Mouse (Mus musculus) hindbrain, embryonic 14.5 days (tissue): ENCODE data around the gene Pth1r. TPM values are rescaled to one million over a fixed set of nuclear protein-coding genes. Genes with fewer than 3 reads are reported as not detected.
A peak's percentile ranks its signal among the peaks of the same experiment; 100 is the strongest.

ENCODE experiments used
- ATAC-seq: fragments of 200-750 bp; cut with Nextera tagmentation; 2 replicates; pipeline ENCODE4 v1.8.0; 2017; ENCODE audit warnings: moderate number of reproducible peaks, mild to moderate bottlenecking, moderate TSS enrichment, moderate library complexity; ENCODE audit not compliant: low FRiP score
- DNase-seq: peaks from one replicate; pipeline ENCODE4 v3.0.0-alpha.2; 2015; ENCODE audit warnings: low spot score
- H3K27ac ChIP-seq: fragments of 300-500 bp; sonication (generic); 2 replicates; pipeline ENCODE4 v1.5.1; 2014; ENCODE audit warnings: mild to moderate bottlenecking, moderate library complexity
- H3K27me3 ChIP-seq: fragments of 300-500 bp; sonication (generic); 2 replicates; pipeline ENCODE4 v1.6.1; 2014; ENCODE audit warnings: mild to moderate bottlenecking, low read length, mixed read lengths; ENCODE audit not compliant: control insufficient read depth, insufficient read depth
- H3K36me3 ChIP-seq: fragments of 300-500 bp; sonication (generic); replicated peaks from 2 replicates; pipeline ENCODE4 v1.6.1; 2014; ENCODE audit not compliant: control insufficient read depth, insufficient read depth
- H3K4me1 ChIP-seq: fragments of 300-500 bp; sonication (generic); replicated peaks from 2 replicates; pipeline ENCODE4 v1.6.1; 2014; ENCODE audit warnings: antibody characterized with exemption, low read length, mixed read lengths; ENCODE audit not compliant: control insufficient read depth, insufficient read depth
- H3K4me2 ChIP-seq: fragments of 300-500 bp; sonication (generic); replicated peaks from 2 replicates; pipeline ENCODE4 v1.6.1; 2014; ENCODE audit warnings: mild to moderate bottlenecking, moderate library complexity
- H3K4me3 ChIP-seq: fragments of 300-500 bp; sonication (generic); replicated peaks from 2 replicates; pipeline ENCODE4 v1.5.1; 2014; ENCODE audit warnings: mild to moderate bottlenecking, low read length
- H3K9ac ChIP-seq: fragments of 300-500 bp; sonication (generic); 2 replicates; pipeline ENCODE4 v1.6.1; 2014
- H3K9me3 ChIP-seq: fragments of 300-500 bp; sonication (generic); 2 replicates; pipeline ENCODE4 v1.6.1; 2016; ENCODE audit warnings: low read length; ENCODE audit not compliant: control insufficient read depth
- WGBS: fragments of 180-500 bp; shearing (Covaris S2); extraction: QIAGEN DNeasy Blood & Tissue Kit; methylation state at CpG from one replicate; pipeline ENCODE4 v1.1.7; 2014; 5-methylcytosine and 5-hydroxymethylcytosine counted together
- polyA plus RNA-seq: library from polyadenylated mRNA; unstranded; fragments of >200 nt; fragmentation: Nextera tagmentation; extraction: Ambion mirVana; gene quantifications from 2 replicates; pipeline ENCODE4 v1.2.1, GENCODE M21; 2014

Pth1r gene
- polyA plus RNA-seq, 1 experiment from 2014 or later: 12.8 TPM

GRCm38 (mm10) chr9:110729841-110730240 lies 17.1 kb downstream of the Pth1r start:
- H3K9ac ChIP-seq: no peak overlapping the region
- 17% methylated on average over 8 of the region's 8 CpGs for WGBS
- H3K4me3 ChIP-seq: no peak overlapping the region
- no peak overlapping the region for H3K4me2 ChIP-seq
- H3K4me1 ChIP-seq: peaks cover 30% of the 10 kb centered on the region
- peaks cover 18% of the 10 kb centered on the region for H3K27me3 ChIP-seq
- no peak overlapping the region for H3K27ac ChIP-seq
- no peaks in the 10 kb centered on the region for H3K9me3 ChIP-seq
- no peak for ATAC-seq
- peak; percentile 53 for DNase-seq
- H3K36me3 ChIP-seq: no peaks in the 10 kb centered on the region

- peak overlapping the region; percentile 24 for H3K4me3 ChIP-seq
- WGBS: 16% methylated on average over 33 of the region's 33 CpGs
- H3K4me2 ChIP-seq: peak overlapping the region; percentile 60
- no peaks in the 10 kb centered on the region for H3K36me3 ChIP-seq
- peak overlapping the region; percentile 47 for H3K9ac ChIP-seq
- H3K4me1 ChIP-seq: peaks cover 19% of the 10 kb centered on the region; the same call in 1 of the 2 replicates
- peaks cover 18% of the 10 kb centered on the region for H3K27me3 ChIP-seq
- DNase-seq (no peak), ATAC-seq (no peak)
- H3K9me3 ChIP-seq: no peaks in the 10 kb centered on the region
- H3K27ac ChIP-seq: no peak overlapping the region
Measured at GRCm38 (mm10) chr9:110726867-110727266, 20.1 kb downstream of the Pth1r start.

GRCm38 (mm10) chr9:110725721-110726135 lies 21.2 kb downstream of the Pth1r start:
- Histone ChIP-seq H3K36me3 (no peaks in the 10 kb centered on the region), H3K4me2 (no peak overlapping the region), H3K9ac (no peak overlapping the region; the same call in 1 of the 2 replicates), H3K27ac (no peak overlapping the region), H3K4me1 (peaks cover 19% of the 10 kb centered on the region; the same call in 1 of the 2 replicates), H3K27me3 (peaks cover 18% of the 10 kb centered on the region), H3K9me3 (no peaks in the 10 kb centered on the region), H3K4me3 (no peak overlapping the region)
- peak; percentile 10; the same call in 1 of the 2 replicates for ATAC-seq
- WGBS: 17% methylated on average over 9 of the region's 9 CpGs
- peak; percentile 58 for DNase-seq

GRCm38 (mm10) chr9:110722060-110722459 lies 24.9 kb downstream of the Pth1r start:
- Histone ChIP-seq H3K4me2 (no peak overlapping the region), H3K4me3 (no peak overlapping the region), H3K27me3 (no peaks in the 10 kb centered on the region; the same call in 1 of the 2 replicates), H3K4me1 (peaks cover 14% of the 10 kb centered on the region; the same call in 1 of the 2 replicates), H3K27ac (no peak overlapping the region), H3K36me3 (no peaks in the 10 kb centered on the region), H3K9me3 (no peaks in the 10 kb centered on the region), H3K9ac (no peak overlapping the region)
- DNase-seq (no peak), ATAC-seq (no peak)
- WGBS: 72% methylated on average over 10 of the region's 10 CpGs

- Histone ChIP-seq H3K4me2 (no peak overlapping the region), H3K27me3 (no peaks in the 10 kb centered on the region), H3K9ac (no peak overlapping the region), H3K27ac (no peak overlapping the region), H3K9me3 (no peaks in the 10 kb centered on the region), H3K36me3 (peaks cover 8% of the 10 kb centered on the region; the same call in 1 of the 2 replicates), H3K4me3 (no peak overlapping the region), H3K4me1 (no peaks in the 10 kb centered on the region)
- WGBS: 79% methylated on average over 5 of the region's 5 CpGs
- DNase-seq (no peak), ATAC-seq (no peak)
Measured at GRCm38 (mm10) chr9:110719977-110720376, 27.0 kb downstream of the Pth1r start.

- Histone ChIP-seq H3K4me3 (no peak overlapping the region), H3K27ac (no peak overlapping the region), H3K36me3 (peaks cover 17% of the 10 kb centered on the region; the same call in 1 of the 2 replicates), H3K9me3 (no peaks in the 10 kb centered on the region), H3K27me3 (no peaks in the 10 kb centered on the region), H3K4me2 (no peak overlapping the region), H3K4me1 (no peaks in the 10 kb centered on the region), H3K9ac (no peak overlapping the region)
- no peak for ATAC-seq
- WGBS: 85% methylated on average over 3 of the region's 3 CpGs
- DNase-seq: no peak
Measured at GRCm38 (mm10) chr9:110718810-110719209, 28.1 kb downstream of the Pth1r start.

- Histone ChIP-seq H3K9ac (no peak overlapping the region), H3K36me3 (peaks cover 22% of the 10 kb centered on the region), H3K4me3 (no peak overlapping the region), H3K27ac (no peak overlapping the region), H3K4me2 (no peak overlapping the region), H3K4me1 (no peaks in the 10 kb centered on the region), H3K9me3 (no peaks in the 10 kb centered on the region), H3K27me3 (no peaks in the 10 kb centered on the region)
- 94% methylated on average over 6 of the region's 6 CpGs for WGBS
- ATAC-seq: no peak
- no peak for DNase-seq
Measured at GRCm38 (mm10) chr9:110718071-110718470, 28.9 kb downstream of the Pth1r start.

GRCm38 (mm10) chr9:110716775-110717174 lies 30.2 kb downstream of the Pth1r start:
- DNase-seq: peak; percentile 75
- H3K27ac ChIP-seq: no peak overlapping the region
- no peaks in the 10 kb centered on the region for H3K4me1 ChIP-seq
- peak; percentile 84 for ATAC-seq
- H3K36me3 ChIP-seq: peaks cover 35% of the 10 kb centered on the region
- 34% methylated on average over 4 of the region's 4 CpGs for WGBS
- H3K4me3 ChIP-seq: no peak overlapping the region
- H3K9ac ChIP-seq: no peak overlapping the region
- H3K27me3 ChIP-seq: no peaks in the 10 kb centered on the region
- H3K9me3 ChIP-seq: no peaks in the 10 kb centered on the region
- H3K4me2 ChIP-seq: no peak overlapping the region

- Histone ChIP-seq H3K4me1 (no peaks in the 10 kb centered on the region), H3K4me2 (no peak overlapping the region), H3K36me3 (peaks cover 43% of the 10 kb centered on the region), H3K9ac (no peak overlapping the region), H3K27ac (no peak overlapping the region), H3K4me3 (no peak overlapping the region), H3K9me3 (no peaks in the 10 kb centered on the region), H3K27me3 (no peaks in the 10 kb centered on the region)
- DNase-seq (no peak), ATAC-seq (no peak)
- WGBS: 39% methylated on average over 1 of the region's 1 CpGs
Measured at GRCm38 (mm10) chr9:110715426-110715825, 31.5 kb downstream of the Pth1r start.

- Histone ChIP-seq H3K27ac (no peak overlapping the region), H3K9ac (no peak overlapping the region), H3K4me3 (no peak overlapping the region), H3K4me1 (no peaks in the 10 kb centered on the region), H3K27me3 (no peaks in the 10 kb centered on the region), H3K4me2 (no peak overlapping the region), H3K36me3 (peaks cover 43% of the 10 kb centered on the region), H3K9me3 (no peaks in the 10 kb centered on the region)
- no peak for DNase-seq
- no peak for ATAC-seq
- 91% methylated on average over 1 of the region's 1 CpGs for WGBS
Measured at GRCm38 (mm10) chr9:110713389-110713788, 33.6 kb downstream of the Pth1r start.
